Comparison of ENCODE assay signal across 9 mouse cellular contexts in the genomic region with DNA sequence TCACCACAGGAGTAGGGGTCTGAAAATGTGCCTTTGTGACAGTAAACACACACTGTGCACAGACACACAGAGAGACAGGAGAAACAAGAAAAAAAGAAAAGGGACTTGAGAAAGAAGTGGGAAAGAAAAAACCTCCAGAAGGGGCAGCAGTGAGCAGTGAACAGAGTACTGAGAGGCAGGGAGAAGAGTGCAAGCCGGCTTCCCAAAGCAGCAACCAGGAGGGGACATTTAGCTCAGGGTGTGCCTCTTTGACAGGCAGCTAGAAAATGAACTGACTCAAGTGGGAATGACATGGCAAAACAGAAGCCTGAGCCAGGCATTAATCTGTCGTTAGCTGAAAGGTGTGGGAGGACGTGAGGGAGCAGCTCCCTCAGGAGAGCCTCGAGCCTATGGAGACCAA. TPM values are rescaled to one million over a fixed set of nuclear protein-coding genes. Genes with fewer than 3 reads are reported as not detected.
A peak's percentile ranks its signal among the peaks of the same experiment; 100 is the strongest.
DNase-seq lines count a peak whose midpoint lies in the region; ATAC-seq and TF ChIP-seq lines count a peak whose summit lies in the region.
"Had no signal": no experiment of that assay in that cellular context is flagged by ENCODE, and none has a peak within 500 bp of the region (broad histone marks: within the 10 kb centered on the region; RNA-seq: fewer than 3 reads in every experiment).

No protein-coding gene starts in this region.

- TF ChIP-seq POLR2A in limb, embryonic 14.5 days (IDR thresholded peaks at IDR 0.05; ENCODE audit: borderline replicate concordance, extremely low read depth, insufficient read depth, insufficient read length), result no peak

- no peaks in the 10 kb centered on the region for H3K4me1 ChIP-seq in intestine, embryonic 14.5 days (replicated peaks; ENCODE audit: control insufficient read depth, insufficient read depth, low read length)
- H3K4me1 ChIP-seq in intestine, embryonic 15.5 days (replicated peaks), result no peaks in the 10 kb centered on the region
- no peaks in the 10 kb centered on the region for H3K4me1 ChIP-seq in limb, embryonic 14.5 days (ENCODE audit: control insufficient read depth, insufficient read depth, low read length)

- H3K27me3 ChIP-seq in intestine, embryonic 14.5 days (replicated peaks; ENCODE audit: control insufficient read depth, insufficient read depth, low read length), result no peaks in the 10 kb centered on the region
- H3K27me3 ChIP-seq in intestine, embryonic 15.5 days (replicated peaks), result no peaks in the 10 kb centered on the region
- no peaks in the 10 kb centered on the region for H3K27me3 ChIP-seq in limb, embryonic 14.5 days (ENCODE audit: control insufficient read depth, insufficient read depth, low read length)

- WGBS in intestine, embryonic 14.5 days, result 64% methylated on average over 4 of the region's 4 CpGs
- 68% methylated on average over 4 of the region's 4 CpGs for WGBS in intestine, embryonic 15.5 days
- WGBS in limb, embryonic 14.5 days, result 55% methylated on average over 4 of the region's 4 CpGs

- H3K9ac ChIP-seq in intestine, embryonic 14.5 days (ENCODE audit: low read length), result no peak overlapping the region
- H3K9ac ChIP-seq in intestine, embryonic 15.5 days, result no peak overlapping the region
- H3K9ac ChIP-seq in limb, embryonic 14.5 days (ENCODE audit: low read depth, low read length, severe bottlenecking), result no peak overlapping the region

- no peak overlapping the region for H3K27ac ChIP-seq in intestine, embryonic 14.5 days (ENCODE audit: low read depth)
- no peak overlapping the region for H3K27ac ChIP-seq in intestine, embryonic 15.5 days
- H3K27ac ChIP-seq in limb, embryonic 14.5 days (replicated peaks; ENCODE audit: low read depth, low read length), result no peak overlapping the region

- peak; percentile 62 for DNase-seq in intestine, embryonic 14.5 days (ENCODE audit: low spot score)
- peak; percentile 29 for DNase-seq in MEL-GATA-1-ER (ENCODE audit: extremely low read depth, low read depth)
- peak; percentile 54 to 76 for DNase-seq in cerebellum, postnatal 14 days
- DNase-seq in heart, postnatal 4 days, result peak; percentile 77
- DNase-seq in limb, embryonic 14.5 days (ENCODE audit: low spot score), result peak; percentile 23
- peak; percentile 60 to 81 for DNase-seq in right cerebral cortex, adult 2 months (ENCODE audit: low spot score in 2 of 2)
- no peak for DNase-seq in T-cell, adult 2 months (ENCODE audit: low spot score)

- no peak overlapping the region for H3K4me2 ChIP-seq in intestine, embryonic 14.5 days (ENCODE audit: low read length)
- H3K4me2 ChIP-seq in intestine, embryonic 15.5 days (replicated peaks), result no peak overlapping the region
- H3K4me2 ChIP-seq in limb, embryonic 14.5 days (replicated peaks; ENCODE audit: low read depth, low read length, severe bottlenecking), result no peak overlapping the region

- H3K4me3 ChIP-seq in intestine, embryonic 14.5 days (ENCODE audit: low read depth, low read length), result no peak overlapping the region
- no peak overlapping the region for H3K4me3 ChIP-seq in intestine, embryonic 15.5 days (replicated peaks)
- no peak overlapping the region for H3K4me3 ChIP-seq in limb, embryonic 14.5 days (replicated peaks; ENCODE audit: low read length)
- H3K4me3 ChIP-seq: erythroblast, embryonic 14.5 days had no signal

- H3K9me3 ChIP-seq in intestine, embryonic 14.5 days (ENCODE audit: control insufficient read depth, low read length), result no peaks in the 10 kb centered on the region
- H3K9me3 ChIP-seq in intestine, embryonic 15.5 days, result no peaks in the 10 kb centered on the region
- no peaks in the 10 kb centered on the region for H3K9me3 ChIP-seq in limb, embryonic 14.5 days (ENCODE audit: control insufficient read depth, low read length)

- H3K36me3 ChIP-seq in intestine, embryonic 14.5 days (ENCODE audit: control insufficient read depth, insufficient read depth, low read length), result peaks cover 73% of the 10 kb centered on the region
- H3K36me3 ChIP-seq in intestine, embryonic 15.5 days, result peaks cover 13% of the 10 kb centered on the region
- peaks cover 93% of the 10 kb centered on the region for H3K36me3 ChIP-seq in limb, embryonic 14.5 days (ENCODE audit: control insufficient read depth, insufficient read depth, low read length)

- no peak for ATAC-seq in intestine, embryonic 14.5 days (replicated peaks; ENCODE audit: low FRiP score, low TSS enrichment, low read depth)
- no peak for ATAC-seq in intestine, embryonic 15.5 days
- no peak for ATAC-seq in limb, embryonic 14.5 days (ENCODE audit: low FRiP score, low read depth)

RNA-seq across cellular contexts. Expression of a gene that starts 27.5 kb away (rescaled TPM):
- polyA plus RNA-seq in intestine, embryonic 14.5 days (2014; fragmentation: Nextera tagmentation; extraction: Ambion mirVana), result 24.9 and 29.7 TPM in 2 replicates
- polyA plus RNA-seq in intestine, embryonic 15.5 days (2015; fragmentation: Nextera tagmentation; extraction: Ambion mirVana), result 20.4 and 20.7 TPM in 2 replicates
- total RNA-seq in heart, postnatal 4 days (2021), result 10 to 100 TPM; 28.4 to 31.1 TPM
- polyA plus RNA-seq in limb, embryonic 14.5 days (2012; rRNA removed), result 32.4 and 36.6 TPM in 2 replicates
- 30.8 and 33.2 TPM in 2 replicates for polyA plus RNA-seq in limb, embryonic 14.5 days (2014; fragmentation: Nextera tagmentation; extraction: Ambion mirVana)

RNA-seq across cellular contexts. Expression of a gene that starts 27.8 kb away (rescaled TPM):
- 15.0 and 17.9 TPM in 2 replicates for polyA plus RNA-seq in intestine, embryonic 14.5 days (2014; fragmentation: Nextera tagmentation; extraction: Ambion mirVana)
- 17.0 and 17.8 TPM in 2 replicates for polyA plus RNA-seq in intestine, embryonic 15.5 days (2015; fragmentation: Nextera tagmentation; extraction: Ambion mirVana)
- total RNA-seq in heart, postnatal 4 days (2021), result 1 to 10 TPM; 4.3 to 4.5 TPM
- 8.1 and 9.2 TPM in 2 replicates for polyA plus RNA-seq in limb, embryonic 14.5 days (2012; rRNA removed)
- 15.0 and 17.8 TPM in 2 replicates for polyA plus RNA-seq in limb, embryonic 14.5 days (2014; fragmentation: Nextera tagmentation; extraction: Ambion mirVana)

RNA-seq across cellular contexts. Expression of a gene that starts 33.2 kb away (rescaled TPM):
- polyA plus RNA-seq in intestine, embryonic 14.5 days (2014; fragmentation: Nextera tagmentation; extraction: Ambion mirVana), result 149 and 150 TPM in 2 replicates
- 140 and 143 TPM in 2 replicates for polyA plus RNA-seq in intestine, embryonic 15.5 days (2015; fragmentation: Nextera tagmentation; extraction: Ambion mirVana)
- total RNA-seq in heart, postnatal 4 days (2021), result 10 to 100 TPM; 83.1 to 84.8 TPM
- polyA plus RNA-seq in limb, embryonic 14.5 days (2012; rRNA removed), result 105 and 126 TPM in 2 replicates
- polyA plus RNA-seq in limb, embryonic 14.5 days (2014; fragmentation: Nextera tagmentation; extraction: Ambion mirVana), result 121 and 125 TPM in 2 replicates

RNA-seq across cellular contexts. Expression of a gene that starts 33.3 kb away (rescaled TPM):
- 5.5 and 6.6 TPM in 2 replicates for polyA plus RNA-seq in intestine, embryonic 14.5 days (2014; fragmentation: Nextera tagmentation; extraction: Ambion mirVana)
- 7.8 and 8.0 TPM in 2 replicates for polyA plus RNA-seq in intestine, embryonic 15.5 days (2015; fragmentation: Nextera tagmentation; extraction: Ambion mirVana)
- total RNA-seq in heart, postnatal 4 days (2021), result 10 to 100 TPM; 12.7 to 13.9 TPM
- 29.8 and 34.8 TPM in 2 replicates for polyA plus RNA-seq in limb, embryonic 14.5 days (2012; rRNA removed)
- 5.7 and 7.9 TPM in 2 replicates for polyA plus RNA-seq in limb, embryonic 14.5 days (2014; fragmentation: Nextera tagmentation; extraction: Ambion mirVana)

RNA-seq across cellular contexts. Expression of a gene that starts 46.6 kb away (rescaled TPM):
- polyA plus RNA-seq in intestine, embryonic 14.5 days (2014; fragmentation: Nextera tagmentation; extraction: Ambion mirVana), result 0.18 TPM in 1 of 2 replicates, not detected in the other
- 3.4 and 7.2 TPM in 2 replicates for polyA plus RNA-seq in intestine, embryonic 15.5 days (2015; fragmentation: Nextera tagmentation; extraction: Ambion mirVana)
- under 1 TPM; 0.14 to 0.31 TPM for total RNA-seq in heart, postnatal 4 days (2021)
- 1.7 TPM in 2 replicates for polyA plus RNA-seq in limb, embryonic 14.5 days (2012; rRNA removed)
- polyA plus RNA-seq in limb, embryonic 14.5 days (2014; fragmentation: Nextera tagmentation; extraction: Ambion mirVana), result 0.95 and 1.3 TPM in 2 replicates
